Mouse (Mus musculus) C2C12 (cell line): ENCODE results near the gene Map3k6.

Source experiments
- CEBPB ChIP-seq: IDR thresholded peaks from one replicate; pipeline ENCODE4 v1.6.1; 2011; ENCODE audit warnings: low read depth, mild to moderate bottlenecking, control low read depth, moderate library complexity
- CTCF ChIP-seq: IDR thresholded peaks from one replicate; pipeline ENCODE4 v1.5.1; 2011; ENCODE audit not compliant: control insufficient read depth, insufficient read depth, insufficient read length
- MAX ChIP-seq: IDR thresholded peaks from one replicate; pipeline ENCODE4 v1.6.1; 2011; ENCODE audit warnings: mild to moderate bottlenecking, control low read depth

- no peak for TF ChIP-seq CTCF
- no peak for TF ChIP-seq MAX
- no peak for TF ChIP-seq CEBPB
Measured at GRCm38 (mm10) chr4:133256820-133257219, 16.2 kb downstream of the Map3k6 start.
